Mouse (Mus musculus): Measurements from ENCODE around the gene Il17rb. TPM values are rescaled to one million over a fixed set of nuclear protein-coding genes. Genes with fewer than 3 reads are reported as not detected.

Il17rb gene
- polyA plus RNA-seq, 1 experiment from 2014 or later: 1.4 TPM

GRCm38 (mm10) chr14:30019792-30020575 lies 11.3 kb upstream of the Il17rb start:
- 0 out of 2 replicates have a peak, but pooled peaks cover 3% of the 10 kb centered on the region for H3K4me1 ChIP-seq (ENCODE audit: control insufficient read depth, insufficient read depth, low read length)
- no peaks in the 10 kb centered on the region for H3K27me3 ChIP-seq (replicated peaks; ENCODE audit: control insufficient read depth, insufficient read depth, low read length)
- no peak overlapping the region for H3K4me2 ChIP-seq (ENCODE audit: low read depth, low read length)
- H3K4me3 ChIP-seq (ENCODE audit: low read depth, low read length): no peak overlapping the region
- WGBS: 46% methylated on average over 9 of the region's 9 CpGs
- no peaks in the 10 kb centered on the region for H3K9me3 ChIP-seq (ENCODE audit: control insufficient read depth, low read length)
- H3K27ac ChIP-seq (replicated peaks; ENCODE audit: low read depth, low read length): no peak overlapping the region
- no peak overlapping the region for H3K9ac ChIP-seq (ENCODE audit: low read depth, low read length)
- H3K36me3 ChIP-seq (ENCODE audit: control insufficient read depth, insufficient read depth, low read length): no peaks in the 10 kb centered on the region
- no peak for ATAC-seq (ENCODE audit: low read depth)
- DNase-seq (ENCODE audit: low spot score): no peak

DNA sequence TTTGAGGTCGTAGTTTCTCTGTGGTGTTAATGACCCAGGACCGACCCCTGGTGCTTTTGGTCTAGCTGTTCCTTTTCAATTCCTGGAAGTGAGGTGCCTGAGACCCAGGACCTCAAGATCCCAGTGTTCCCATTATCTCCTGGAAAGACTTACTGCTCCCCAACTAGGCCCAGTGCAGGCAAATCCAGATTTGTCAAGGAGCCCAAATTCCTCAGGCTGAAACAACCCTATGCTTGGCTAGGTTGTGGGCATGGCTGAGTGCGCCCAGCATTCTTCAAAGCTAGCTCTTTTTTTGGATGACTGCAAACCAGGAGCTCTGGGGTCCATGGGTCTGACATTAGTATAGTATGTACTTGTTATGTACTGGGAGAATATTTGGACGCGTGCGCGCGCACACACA lies 10.7 kb upstream of the Il17rb start:
- H3K36me3 ChIP-seq (ENCODE audit: control insufficient read depth, insufficient read depth, low read length): no peaks in the 10 kb centered on the region
- WGBS: 93% methylated on average over 8 of the region's 8 CpGs
- ATAC-seq (ENCODE audit: low read depth): no peak
- DNase-seq (ENCODE audit: low spot score): no peak
- no peak overlapping the region for H3K27ac ChIP-seq (replicated peaks; ENCODE audit: low read depth, low read length)
- H3K9me3 ChIP-seq (ENCODE audit: control insufficient read depth, low read length): no peaks in the 10 kb centered on the region
- H3K4me2 ChIP-seq (ENCODE audit: low read depth, low read length): no peak overlapping the region
- 0 out of 2 replicates have a peak, but pooled peaks cover 3% of the 10 kb centered on the region for H3K4me1 ChIP-seq (ENCODE audit: control insufficient read depth, insufficient read depth, low read length)
- H3K27me3 ChIP-seq (replicated peaks; ENCODE audit: control insufficient read depth, insufficient read depth, low read length): no peaks in the 10 kb centered on the region
- no peak overlapping the region for H3K9ac ChIP-seq (ENCODE audit: low read depth, low read length)
- H3K4me3 ChIP-seq (ENCODE audit: low read depth, low read length): no peak overlapping the region

DNA sequence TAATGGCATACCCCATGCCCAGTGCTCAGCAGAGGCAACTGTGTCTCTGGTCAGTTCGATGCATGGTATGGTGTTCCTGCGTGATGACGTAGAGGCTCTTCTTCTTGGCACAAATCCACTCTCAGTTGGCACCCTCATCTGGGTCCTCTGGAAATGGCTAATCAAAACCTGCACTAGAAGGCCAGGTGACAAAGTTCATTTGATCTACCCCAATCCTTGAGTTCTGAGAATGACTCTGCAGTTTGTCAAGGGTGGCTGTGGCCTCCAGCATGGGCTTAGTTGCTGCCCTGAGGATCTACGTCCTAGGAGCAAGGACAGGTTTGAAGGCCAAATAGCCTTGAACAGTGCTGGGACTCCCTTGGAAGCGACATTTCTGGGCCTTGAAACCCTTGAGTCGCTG lies 10.2 kb upstream of the Il17rb start:
- DNase-seq (ENCODE audit: low spot score): no peak

GRCm38 (mm10) chr14:30018463-30018801 lies 9.7 kb upstream of the Il17rb start:
- Histone ChIP-seq H3K4me3 (ENCODE audit: low read depth, low read length) (no peak overlapping the region), H3K9me3 (ENCODE audit: control insufficient read depth, low read length) (no peaks in the 10 kb centered on the region), H3K27me3 (replicated peaks; ENCODE audit: control insufficient read depth, insufficient read depth, low read length) (no peaks in the 10 kb centered on the region), H3K4me1 (ENCODE audit: control insufficient read depth, insufficient read depth, low read length) (0 out of 2 replicates have a peak, but pooled peaks cover 3% of the 10 kb centered on the region), H3K4me2 (ENCODE audit: low read depth, low read length) (no peak overlapping the region), H3K27ac (replicated peaks; ENCODE audit: low read depth, low read length) (no peak overlapping the region), H3K9ac (ENCODE audit: low read depth, low read length) (no peak overlapping the region), H3K36me3 (ENCODE audit: control insufficient read depth, insufficient read depth, low read length) (no peaks in the 10 kb centered on the region)
- no peak for ATAC-seq (ENCODE audit: low read depth)
- DNase-seq (ENCODE audit: low spot score): no peak
- 98% methylated on average over 4 of the region's 4 CpGs for WGBS

More for the DNA sequence above, 10.2 kb upstream of the Il17rb start:
- no peak overlapping the region for H3K4me2 ChIP-seq (ENCODE audit: low read depth, low read length)
- H3K27ac ChIP-seq (replicated peaks; ENCODE audit: low read depth, low read length): no peak overlapping the region
- no peak overlapping the region for H3K4me3 ChIP-seq (ENCODE audit: low read depth, low read length)
- no peaks in the 10 kb centered on the region for H3K27me3 ChIP-seq (replicated peaks; ENCODE audit: control insufficient read depth, insufficient read depth, low read length)
- 0 out of 2 replicates have a peak, but pooled peaks cover 3% of the 10 kb centered on the region for H3K4me1 ChIP-seq (ENCODE audit: control insufficient read depth, insufficient read depth, low read length)
- no peaks in the 10 kb centered on the region for H3K9me3 ChIP-seq (ENCODE audit: control insufficient read depth, low read length)
- no peak for ATAC-seq (ENCODE audit: low read depth)
- 93% methylated on average over 6 of the region's 6 CpGs for WGBS
- H3K9ac ChIP-seq (ENCODE audit: low read depth, low read length): no peak overlapping the region
- no peaks in the 10 kb centered on the region for H3K36me3 ChIP-seq (ENCODE audit: control insufficient read depth, insufficient read depth, low read length)

GRCm38 (mm10) chr14:30017794-30018462 lies 9.2 kb upstream of the Il17rb start:
- 88% methylated on average over 8 of the region's 8 CpGs for WGBS
- ATAC-seq (ENCODE audit: low read depth) (no peak), DNase-seq (ENCODE audit: low spot score) (no peak)
- no peak overlapping the region for H3K27ac ChIP-seq (replicated peaks; ENCODE audit: low read depth, low read length)
- no peaks in the 10 kb centered on the region for H3K9me3 ChIP-seq (ENCODE audit: control insufficient read depth, low read length)
- H3K36me3 ChIP-seq (ENCODE audit: control insufficient read depth, insufficient read depth, low read length): no peaks in the 10 kb centered on the region
- H3K9ac ChIP-seq (ENCODE audit: low read depth, low read length): no peak overlapping the region
- H3K27me3 ChIP-seq (replicated peaks; ENCODE audit: control insufficient read depth, insufficient read depth, low read length): no peaks in the 10 kb centered on the region
- H3K4me2 ChIP-seq (ENCODE audit: low read depth, low read length): no peak overlapping the region
- no peak overlapping the region for H3K4me3 ChIP-seq (ENCODE audit: low read depth, low read length)
- 0 out of 2 replicates have a peak, but pooled peaks cover 3% of the 10 kb centered on the region for H3K4me1 ChIP-seq (ENCODE audit: control insufficient read depth, insufficient read depth, low read length)

DNA sequence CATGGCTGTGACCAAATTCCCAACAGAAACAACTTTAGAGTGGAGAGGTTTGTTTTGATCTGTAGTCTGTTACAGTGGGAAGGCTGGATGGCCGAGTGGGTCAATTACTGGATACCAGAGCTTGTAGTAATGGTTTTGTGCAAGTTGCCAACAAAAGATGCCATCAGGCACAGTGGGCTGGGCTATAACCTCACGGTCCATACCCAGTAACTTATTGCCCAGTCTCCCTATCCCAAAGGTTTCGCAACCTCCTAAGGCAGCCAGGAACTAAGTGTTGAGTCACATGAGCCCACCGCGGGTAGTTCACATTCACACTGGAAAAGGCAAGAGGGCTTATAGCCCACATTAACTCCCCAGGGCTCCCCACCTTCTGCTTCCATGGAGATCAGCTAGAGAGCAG lies 8.0 kb upstream of the Il17rb start:
- 85% methylated on average over 5 of the region's 5 CpGs for WGBS
- no peak for ATAC-seq (ENCODE audit: low read depth)
- H3K4me2 ChIP-seq (ENCODE audit: low read depth, low read length): no peak overlapping the region

GRCm38 (mm10) chr14:30015008-30015407 lies 6.3 kb upstream of the Il17rb start:
- DNase-seq (ENCODE audit: low spot score) (no peak), ATAC-seq (ENCODE audit: low read depth) (no peak)
- Histone ChIP-seq H3K4me3 (ENCODE audit: low read depth, low read length) (no peak overlapping the region), H3K4me2 (ENCODE audit: low read depth, low read length) (no peak overlapping the region), H3K9ac (ENCODE audit: low read depth, low read length) (no peak overlapping the region), H3K9me3 (ENCODE audit: control insufficient read depth, low read length) (no peaks in the 10 kb centered on the region), H3K27me3 (replicated peaks; ENCODE audit: control insufficient read depth, insufficient read depth, low read length) (no peaks in the 10 kb centered on the region), H3K27ac (replicated peaks; ENCODE audit: low read depth, low read length) (no peak overlapping the region), H3K4me1 (ENCODE audit: control insufficient read depth, insufficient read depth, low read length) (0 out of 2 replicates have a peak, but pooled peaks cover 3% of the 10 kb centered on the region), H3K36me3 (ENCODE audit: control insufficient read depth, insufficient read depth, low read length) (no peaks in the 10 kb centered on the region)
- 63% methylated on average over 1 of the region's 1 CpGs for WGBS

More for the DNA sequence above, 8.0 kb upstream of the Il17rb start:
- DNase-seq (ENCODE audit: low spot score): no peak
- Histone ChIP-seq H3K9me3 (ENCODE audit: control insufficient read depth, low read length) (no peaks in the 10 kb centered on the region), H3K4me3 (ENCODE audit: low read depth, low read length) (no peak overlapping the region), H3K9ac (ENCODE audit: low read depth, low read length) (no peak overlapping the region), H3K36me3 (ENCODE audit: control insufficient read depth, insufficient read depth, low read length) (no peaks in the 10 kb centered on the region), H3K27me3 (replicated peaks; ENCODE audit: control insufficient read depth, insufficient read depth, low read length) (no peaks in the 10 kb centered on the region), H3K4me1 (ENCODE audit: control insufficient read depth, insufficient read depth, low read length) (0 out of 2 replicates have a peak, but pooled peaks cover 3% of the 10 kb centered on the region), H3K27ac (replicated peaks; ENCODE audit: low read depth, low read length) (no peak overlapping the region)

- Histone ChIP-seq H3K4me1 (ENCODE audit: control insufficient read depth, insufficient read depth, low read length) (no peaks in the 10 kb centered on the region), H3K4me3 (ENCODE audit: low read depth, low read length) (no peak overlapping the region), H3K9me3 (ENCODE audit: control insufficient read depth, low read length) (no peaks in the 10 kb centered on the region), H3K27ac (replicated peaks; ENCODE audit: low read depth, low read length) (no peak overlapping the region), H3K9ac (ENCODE audit: low read depth, low read length) (no peak overlapping the region), H3K27me3 (replicated peaks; ENCODE audit: control insufficient read depth, insufficient read depth, low read length) (no peaks in the 10 kb centered on the region), H3K36me3 (ENCODE audit: control insufficient read depth, insufficient read depth, low read length) (no peaks in the 10 kb centered on the region), H3K4me2 (ENCODE audit: low read depth, low read length) (no peak overlapping the region)
- no peak for DNase-seq (ENCODE audit: low spot score)
- ATAC-seq (ENCODE audit: low read depth): no peak
- WGBS: 59% methylated on average over 10 of the region's 10 CpGs
Measured at GRCm38 (mm10) chr14:30014487-30014886, 5.8 kb upstream of the Il17rb start.
